ENCODE assay signal across 17 mouse cellular contexts in genomic region chr5:150465218-150465617, GRCm38 (mm10). TPM values are rescaled to one million over a fixed set of nuclear protein-coding genes. Genes with fewer than 3 reads are reported as not detected.
DNase-seq lines count a peak whose midpoint lies in the region; ATAC-seq and TF ChIP-seq lines count a peak whose summit lies in the region.
"Had no signal": no experiment of that assay in that cellular context is flagged by ENCODE, and none has a peak within 500 bp of the region (broad histone marks: within the 10 kb centered on the region; RNA-seq: fewer than 3 reads in every experiment).

No protein-coding gene starts in this region.

- H3K4me3 ChIP-seq in embryonic facial prominence, embryonic 14.5 days (ENCODE audit: low read depth, low read length): no peak overlapping the region
- H3K4me3 ChIP-seq in embryonic facial prominence, embryonic 10.5 days: no peak overlapping the region
- H3K4me3 ChIP-seq in layer of hippocampus, adult 2 months: no peak overlapping the region
- H3K4me3 ChIP-seq in lung, embryonic 14.5 days (ENCODE audit: low read depth, low read length): no peak overlapping the region
- H3K4me3 ChIP-seq in stomach, postnatal 0 days (ENCODE audit: low read depth, low read length): no peak overlapping the region
- H3K4me3 ChIP-seq: forebrain, embryonic 12.5 days; liver, embryonic 13.5 days; midbrain, embryonic 13.5 days; neural tube, embryonic 13.5 days had no signal

- H3K9ac ChIP-seq in embryonic facial prominence, embryonic 14.5 days (ENCODE audit: low read depth, low read length): no peak overlapping the region
- H3K9ac ChIP-seq in lung, embryonic 14.5 days: no peak overlapping the region
- H3K9ac ChIP-seq in stomach, postnatal 0 days (ENCODE audit: low read length): no peak overlapping the region
- H3K9ac ChIP-seq: forebrain, embryonic 12.5 days; liver, embryonic 13.5 days; midbrain, embryonic 13.5 days; neural tube, embryonic 13.5 days had no signal

- DNase-seq in embryonic facial prominence, embryonic 14.5 days (ENCODE audit: low spot score): peak; percentile 79
- no peak for DNase-seq in embryonic facial prominence, embryonic 10.5 days (ENCODE audit: low spot score)
- no peak for DNase-seq in layer of hippocampus, adult 2 months (ENCODE audit: low spot score in 2 of 2)
- DNase-seq in layer of hippocampus, adult 18-20 months (ENCODE audit: low spot score in 2 of 2): no peak
- peak; percentile 68 for DNase-seq in lung, embryonic 14.5 days
- no peak for DNase-seq in stomach, postnatal 0 days (ENCODE audit: low spot score)
- no peak for DNase-seq in urinary bladder, adult 2 months (ENCODE audit: low spot score)
- no peak for DNase-seq in right cerebral cortex, postnatal 36 days (ENCODE audit: low spot score in 2 of 2)
- DNase-seq: gastrocnemius, postnatal 36 days; liver, embryonic 13.5 days; thymus, postnatal 4 days had no signal

- H3K36me3 ChIP-seq in embryonic facial prominence, embryonic 14.5 days (ENCODE audit: control insufficient read depth, insufficient read depth, low read length): no peaks in the 10 kb centered on the region
- H3K36me3 ChIP-seq in embryonic facial prominence, embryonic 10.5 days (replicated peaks): no peaks in the 10 kb centered on the region
- no peaks in the 10 kb centered on the region for H3K36me3 ChIP-seq in lung, embryonic 14.5 days (ENCODE audit: insufficient read depth)
- H3K36me3 ChIP-seq in stomach, postnatal 0 days (ENCODE audit: control insufficient read depth, insufficient read depth, low read length): no peaks in the 10 kb centered on the region
- H3K36me3 ChIP-seq: forebrain, embryonic 12.5 days; liver, embryonic 13.5 days had no signal

- ATAC-seq in embryonic facial prominence, embryonic 14.5 days (ENCODE audit: low read depth): no peak
- no peak for ATAC-seq in lung, embryonic 14.5 days (ENCODE audit: insufficient read depth)
- ATAC-seq in stomach, postnatal 0 days (ENCODE audit: low FRiP score, low TSS enrichment): no peak
- ATAC-seq: midbrain, embryonic 13.5 days had no signal

- H3K27ac ChIP-seq in embryonic facial prominence, embryonic 14.5 days (replicated peaks; ENCODE audit: low read depth, low read length): no peak overlapping the region
- H3K27ac ChIP-seq in embryonic facial prominence, embryonic 10.5 days (replicated peaks): no peak overlapping the region
- H3K27ac ChIP-seq in layer of hippocampus, adult 2 months: peak overlapping the region; percentile 53; the same call in 1 of the 2 replicates
- no peak overlapping the region for H3K27ac ChIP-seq in lung, embryonic 14.5 days (ENCODE audit: low read depth)
- H3K27ac ChIP-seq in stomach, postnatal 0 days (replicated peaks): 0 out of 2 replicates have a peak overlapping the region, but pooled peaks have one; percentile 8
- H3K27ac ChIP-seq: forebrain, embryonic 12.5 days; liver, embryonic 13.5 days; midbrain, embryonic 13.5 days; neural tube, embryonic 13.5 days had no signal

- no peak overlapping the region for H3K4me2 ChIP-seq in embryonic facial prominence, embryonic 14.5 days (ENCODE audit: low read depth, low read length)
- H3K4me2 ChIP-seq in lung, embryonic 14.5 days: no peak overlapping the region
- H3K4me2 ChIP-seq in stomach, postnatal 0 days (replicated peaks; ENCODE audit: low read depth): no peak overlapping the region
- H3K4me2 ChIP-seq: forebrain, embryonic 12.5 days; liver, embryonic 13.5 days; midbrain, embryonic 13.5 days; neural tube, embryonic 13.5 days had no signal

- peaks cover under 1% of the 10 kb centered on the region; the same call in 1 of the 2 replicates for H3K9me3 ChIP-seq in embryonic facial prominence, embryonic 14.5 days (ENCODE audit: control insufficient read depth, low read length)
- H3K9me3 ChIP-seq in embryonic facial prominence, embryonic 10.5 days: no peaks in the 10 kb centered on the region
- no peaks in the 10 kb centered on the region for H3K9me3 ChIP-seq in lung, embryonic 14.5 days (ENCODE audit: low read depth, low read length)
- no peaks in the 10 kb centered on the region for H3K9me3 ChIP-seq in stomach, postnatal 0 days (ENCODE audit: control insufficient read depth, low read length)
- H3K9me3 ChIP-seq: forebrain, embryonic 12.5 days; liver, embryonic 13.5 days; midbrain, embryonic 13.5 days; neural tube, embryonic 13.5 days had no signal

- TF ChIP-seq EP300 in stomach, postnatal 0 days (optimal IDR thresholded peaks at IDR 0.05): no peak

- peaks cover 9% of the 10 kb centered on the region for H3K4me1 ChIP-seq in embryonic facial prominence, embryonic 14.5 days (ENCODE audit: control insufficient read depth, insufficient read depth, low read length)
- H3K4me1 ChIP-seq in embryonic facial prominence, embryonic 10.5 days: peaks cover 12% of the 10 kb centered on the region; the same call in 1 of the 2 replicates
- H3K4me1 ChIP-seq in lung, embryonic 14.5 days (ENCODE audit: insufficient read depth): peaks cover 4% of the 10 kb centered on the region; the same call in 1 of the 2 replicates
- no peaks in the 10 kb centered on the region; the same call in 1 of the 2 replicates for H3K4me1 ChIP-seq in stomach, postnatal 0 days (replicated peaks; ENCODE audit: control insufficient read depth, insufficient read depth)
- H3K4me1 ChIP-seq: forebrain, embryonic 12.5 days; midbrain, embryonic 13.5 days; neural tube, embryonic 13.5 days had no signal

- WGBS in embryonic facial prominence, embryonic 14.5 days: 52% methylated on average over 6 of the region's 6 CpGs
- WGBS in embryonic facial prominence, embryonic 10.5 days: 87% methylated on average over 6 of the region's 6 CpGs
- 41% methylated on average over 6 of the region's 6 CpGs for WGBS in lung, embryonic 14.5 days
- 37% methylated on average over 6 of the region's 6 CpGs for WGBS in stomach, postnatal 0 days

- no peaks in the 10 kb centered on the region for H3K27me3 ChIP-seq in embryonic facial prominence, embryonic 14.5 days (replicated peaks; ENCODE audit: control insufficient read depth, insufficient read depth, low read length)
- H3K27me3 ChIP-seq in embryonic facial prominence, embryonic 10.5 days (replicated peaks; ENCODE audit: low read depth, poor library complexity, severe bottlenecking): no peaks in the 10 kb centered on the region
- H3K27me3 ChIP-seq in lung, embryonic 14.5 days (ENCODE audit: insufficient read depth, low read length): no peaks in the 10 kb centered on the region
- H3K27me3 ChIP-seq in stomach, postnatal 0 days (ENCODE audit: control insufficient read depth, insufficient read depth, low read length): no peaks in the 10 kb centered on the region
- H3K27me3 ChIP-seq: forebrain, embryonic 12.5 days; liver, embryonic 13.5 days; midbrain, embryonic 13.5 days; neural tube, embryonic 13.5 days had no signal

- no peak for TF ChIP-seq CTCF in layer of hippocampus, adult 2 months (conservative IDR thresholded peaks at IDR 0.05)
- TF ChIP-seq CTCF in lung, embryonic 14.5 days (IDR thresholded peaks at IDR 0.05; ENCODE audit: low read depth): no peak
- TF ChIP-seq CTCF in stomach, postnatal 0 days (IDR thresholded peaks at IDR 0.05; ENCODE audit: low read depth): no peak

RNA-seq across cellular contexts. Expression of gene Zar1l, which starts 52.7 kb away (rescaled TPM):
- not detected in 2 replicates for polyA plus RNA-seq in embryonic facial prominence, embryonic 14.5 days (2014; fragmentation: Nextera tagmentation; extraction: Ambion mirVana)
- not detected in 2 replicates for polyA plus RNA-seq in embryonic facial prominence, embryonic 10.5 days (2016; fragmentation: Nextera tagmentation; extraction: Ambion mirVana)
- total RNA-seq in layer of hippocampus, adult 2 months (2021): not detected
- total RNA-seq in layer of hippocampus, adult 18-20 months (2021): not detected
- not detected in 2 replicates for polyA plus RNA-seq in lung, embryonic 14.5 days (2014; fragmentation: Nextera tagmentation; extraction: Ambion mirVana)
- not detected in 2 replicates for polyA plus RNA-seq in stomach, postnatal 0 days (2015; fragmentation: Nextera tagmentation; extraction: Ambion mirVana)
- not detected in 2 replicates for polyA plus RNA-seq in urinary bladder, adult 2 months (2012; rRNA removed)
- total RNA-seq: gastrocnemius, postnatal 36 days; layer of hippocampus, postnatal 14 days; MEL had no signal
- polyA plus RNA-seq: forebrain, embryonic 12.5 days; intestine, embryonic 14.5 days; liver, embryonic 13.5 days; midbrain, embryonic 13.5 days; neural tube, embryonic 13.5 days had no signal

RNA-seq across cellular contexts. Expression of gene Brca2, which starts 57.2 kb away (rescaled TPM):
- 14.5 and 21.0 TPM in 2 replicates for polyA plus RNA-seq in embryonic facial prominence, embryonic 14.5 days (2014; fragmentation: Nextera tagmentation; extraction: Ambion mirVana)
- 40.8 and 42.5 TPM in 2 replicates for polyA plus RNA-seq in embryonic facial prominence, embryonic 10.5 days (2016; fragmentation: Nextera tagmentation; extraction: Ambion mirVana)
- 1 to 10 TPM; 6.6 to 9.7 TPM for total RNA-seq in layer of hippocampus, adult 2 months (2021)
- 1 to 10 TPM; 4.9 to 5.0 TPM for total RNA-seq in layer of hippocampus, adult 18-20 months (2021)
- polyA plus RNA-seq in lung, embryonic 14.5 days (2014; fragmentation: Nextera tagmentation; extraction: Ambion mirVana): 32.0 and 34.1 TPM in 2 replicates
- polyA plus RNA-seq in stomach, postnatal 0 days (2015; fragmentation: Nextera tagmentation; extraction: Ambion mirVana): 6.1 and 6.6 TPM in 2 replicates
- polyA plus RNA-seq in urinary bladder, adult 2 months (2012; rRNA removed): 5.7 and 6.6 TPM in 2 replicates

Comparison
In these comparisons a context has a peak if more than half of its experiments do, and no peak if none do; other contexts are left out.
1. DNase-seq: peak in embryonic facial prominence, embryonic 14.5 days (single experiment) and lung, embryonic 14.5 days (single experiment); none in embryonic facial prominence, embryonic 10.5 days (single experiment), layer of hippocampus, adult 2 months (0 of 2), layer of hippocampus, adult 18-20 months (0 of 2), stomach, postnatal 0 days (single experiment), urinary bladder, adult 2 months (single experiment) and right cerebral cortex, postnatal 36 days (0 of 2).
2. H3K27ac ChIP-seq: peak in layer of hippocampus, adult 2 months (single experiment) and stomach, postnatal 0 days (single experiment); none in embryonic facial prominence, embryonic 14.5 days (single experiment), embryonic facial prominence, embryonic 10.5 days (single experiment) and lung, embryonic 14.5 days (single experiment).